Mouse (Mus musculus) spleen, adult 2 months (tissue): ENCODE measurements at regions not wholly inside any gene's neighbourhood (a gene's known extent, or its start where the extent isn't known, plus 50 kb on each side); places are given as distances from the start of the nearest gene placed in this dataset.

Experiments
- DNase-seq, 2 experiments: peaks; one replicate each; pipeline versions ENCODE4 v3.0.0 to v3.0.0-alpha.2; 2012 to 2021; ENCODE audit warnings: low spot score in 2 of 2, low read depth in 1 of 2
- H3K27ac ChIP-seq: fragments of 200-500 bp; 2 replicates; pipeline ENCODE4 v1.5.1; 2012; ENCODE audit warnings: low read length, inconsistent platforms; ENCODE audit not compliant: insufficient read depth
- H3K27me3 ChIP-seq: fragments of 200-500 bp; 2 replicates; pipeline ENCODE4 v1.6.1; 2012; ENCODE audit warnings: mild to moderate bottlenecking, moderate library complexity, low read length, inconsistent platforms; ENCODE audit not compliant: control insufficient read depth, insufficient read depth
- H3K36me3 ChIP-seq: fragments of 200-500 bp; 2 replicates; pipeline ENCODE4 v1.6.1; 2012; ENCODE audit warnings: mild to moderate bottlenecking, low read length, inconsistent platforms; ENCODE audit not compliant: control insufficient read depth, insufficient read depth
- H3K4me1 ChIP-seq: fragments of 200-500 bp; 2 replicates; pipeline ENCODE4 v1.6.1; 2011; ENCODE audit warnings: inconsistent platforms; ENCODE audit not compliant: control insufficient read depth, insufficient read depth, insufficient read length
- H3K4me3 ChIP-seq: fragments of 200-500 bp; 2 replicates; pipeline ENCODE4 v1.5.1; 2011; ENCODE audit warnings: mild to moderate bottlenecking, inconsistent platforms; ENCODE audit not compliant: insufficient read depth, insufficient read length; ENCODE audit errors: extremely low read depth
- CTCF ChIP-seq: fragments of 200-500 bp; IDR thresholded peaks from 2 replicates; pipeline ENCODE4 v1.5.1; 2011; ENCODE audit warnings: mild to moderate bottlenecking, inconsistent platforms; ENCODE audit not compliant: insufficient read depth, insufficient read length, insufficient replicate concordance; ENCODE audit errors: extremely low read depth
- POLR2A ChIP-seq: fragments of 200-500 bp; IDR thresholded peaks from 2 replicates; pipeline ENCODE4 v1.6.1; 2011; ENCODE audit warnings: low read depth, low read length, inconsistent platforms
- WGBS: fragments of 180-500 bp; shearing (Covaris S2); methylation state at CpG from one replicate; pipeline ENCODE4 v1.1.7; 2018; 5-methylcytosine and 5-hydroxymethylcytosine counted together

DNA sequence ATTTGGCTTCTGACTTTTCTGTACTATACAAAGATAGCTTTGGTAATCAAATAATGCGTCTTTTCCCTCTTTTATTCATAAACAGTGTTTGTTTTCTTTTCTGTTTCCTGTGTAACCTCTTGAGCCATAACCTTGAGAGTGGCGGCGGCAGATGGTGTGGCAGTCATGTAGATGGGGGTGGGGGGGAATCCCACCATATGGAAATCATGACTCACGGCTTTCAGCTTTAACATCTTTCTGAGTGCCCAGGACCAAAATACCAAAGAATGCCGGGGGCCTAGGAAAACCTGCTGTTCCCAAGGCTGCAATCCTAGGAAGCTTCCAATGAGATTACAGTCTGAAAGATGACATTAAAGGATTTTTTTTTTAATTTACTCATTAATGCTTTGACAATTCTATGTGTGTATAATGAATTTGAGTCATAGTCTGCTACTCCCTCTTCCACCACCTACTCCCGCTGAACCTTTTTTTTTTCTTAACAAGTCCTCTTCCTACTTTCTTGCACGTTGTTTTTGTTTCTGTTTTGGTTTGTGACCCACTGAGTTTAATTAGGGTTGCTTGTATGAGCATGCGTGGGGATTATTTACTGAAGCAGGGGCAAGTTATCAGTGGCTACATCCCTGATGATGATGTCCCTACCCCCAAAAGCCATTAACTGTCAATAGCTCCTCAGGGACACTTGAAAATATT is 60.2 kb upstream of the Ap1s2 start:
- Histone ChIP-seq H3K27ac (no peak overlapping the region), H3K4me1 (no peaks in the 10 kb centered on the region), H3K36me3 (no peaks in the 10 kb centered on the region), H3K27me3 (no peaks in the 10 kb centered on the region), H3K4me3 (no peak overlapping the region)
- 83% methylated on average over 8 of the region's 8 CpGs for WGBS
- DNase-seq, result no peak
- TF ChIP-seq POLR2A (no peak), CTCF (no peak)

GRCm38 (mm10) chrX:163850915-163851599 is 57.8 kb upstream of the Ap1s2 start:
- Histone ChIP-seq H3K4me3 (no peak overlapping the region), H3K36me3 (no peaks in the 10 kb centered on the region), H3K27ac (no peak overlapping the region), H3K27me3 (no peaks in the 10 kb centered on the region), H3K4me1 (no peaks in the 10 kb centered on the region)
- WGBS, result 76% methylated on average over 4 of the region's 4 CpGs
- DNase-seq, result no peak
- no peak for TF ChIP-seq CTCF
- no peak for TF ChIP-seq POLR2A

DNA sequence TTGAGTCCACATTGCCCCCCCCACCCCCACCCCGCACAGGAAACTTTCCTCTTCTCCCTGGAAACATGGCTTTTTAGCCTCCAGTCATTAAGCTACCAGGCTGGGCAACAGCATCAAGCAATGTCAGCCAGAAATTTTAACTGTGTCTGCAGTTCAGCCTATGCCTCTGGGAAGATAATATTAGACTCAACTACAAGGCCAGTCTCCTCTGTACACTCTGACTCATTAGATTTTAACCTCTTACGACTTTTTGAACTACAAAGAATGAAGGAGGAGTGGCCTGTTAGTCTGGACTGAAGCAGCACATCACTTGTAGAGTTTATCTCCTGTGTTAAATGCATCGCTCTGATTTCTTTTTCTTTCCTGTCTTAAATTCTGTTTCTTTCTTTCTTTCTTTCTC is 50.3 kb upstream of the Ap1s2 start:
- TF ChIP-seq CTCF (no peak), POLR2A (no peak)
- WGBS, result 72% methylated on average over 3 of the region's 3 CpGs
- no peak for DNase-seq
- Histone ChIP-seq H3K4me3 (no peak overlapping the region), H3K36me3 (no peaks in the 10 kb centered on the region), H3K27ac (no peak overlapping the region), H3K4me1 (no peaks in the 10 kb centered on the region), H3K27me3 (no peaks in the 10 kb centered on the region)
